In genomic region chr17:12168536-12168935, GRCm38 (mm10) we compare ENCODE assay signal across 8 mouse cellular contexts. TPM values are rescaled to one million over a fixed set of nuclear protein-coding genes. Genes with fewer than 3 reads are reported as not detected.
DNase-seq lines count a peak whose midpoint lies in the region; ATAC-seq and TF ChIP-seq lines count a peak whose summit lies in the region.

No protein-coding gene starts in this region.

- H3K27ac ChIP-seq in hindbrain, embryonic 15.5 days (replicated peaks) = 0 out of 2 replicates have a peak overlapping the region, but pooled peaks have one; percentile 6
- peak overlapping the region; percentile 60; the same call in 1 of the 2 replicates for H3K27ac ChIP-seq in left cerebral cortex, adult 2 months

- no peak for TF ChIP-seq CTCF in left cerebral cortex, adult 2 months (IDR thresholded peaks at IDR 0.05)

- no peak overlapping the region for H3K4me3 ChIP-seq in hindbrain, embryonic 15.5 days
- no peak overlapping the region for H3K4me3 ChIP-seq in left cerebral cortex, adult 2 months

- peak; percentile 90 for DNase-seq in Muller cell, postnatal 12 days (ENCODE audit: inconsistent ontology term)
- DNase-seq in adrenal gland, postnatal 36 days = peak; percentile 63 to 67
- peak; percentile 74 for DNase-seq in gastrocnemius, adult 18-20 months (ENCODE audit: low spot score)
- peak; percentile 31 to 48 for DNase-seq in left cerebral cortex, adult 2 months (ENCODE audit: extremely low spot score in 1 of 2, low spot score in 2 of 2)
- DNase-seq in lung, postnatal 4 days = peak; percentile 81 to 93
- DNase-seq in urinary bladder, postnatal 36 days (ENCODE audit: low spot score in 2 of 2) = peak; percentile 49 to 77

- no peaks in the 10 kb centered on the region for H3K9me3 ChIP-seq in hindbrain, embryonic 15.5 days

- WGBS in hindbrain, embryonic 15.5 days = 36% methylated on average over 10 of the region's 10 CpGs

- intact Hi-C loops in left cerebral cortex, adult 2 months (cut with DNase I) = no loop called here

- H3K27me3 ChIP-seq in hindbrain, embryonic 15.5 days = no peaks in the 10 kb centered on the region

- H3K4me1 ChIP-seq in hindbrain, embryonic 15.5 days (replicated peaks) = peaks cover 37% of the 10 kb centered on the region

- H3K36me3 ChIP-seq in hindbrain, embryonic 15.5 days = no peaks in the 10 kb centered on the region

- ATAC-seq in hindbrain, embryonic 15.5 days (ENCODE audit: low FRiP score, low read depth) = peak; percentile 61
- ATAC-seq in CD4-positive, CD25-positive, alpha-beta regulatory T cell, adult 4 months = no peak

- no peak overlapping the region for H3K9ac ChIP-seq in hindbrain, embryonic 15.5 days

- H3K4me2 ChIP-seq in hindbrain, embryonic 15.5 days = no peak overlapping the region; the same call in 1 of the 2 replicates

RNA-seq across cellular contexts. Expression of gene Agpat4, which starts 50.0 kb away (rescaled TPM):
- 10 to 100 TPM; 40.7 to 66.7 TPM for total RNA-seq in adrenal gland, postnatal 36 days (2021)
- 1 to 10 TPM; 1.5 to 2.0 TPM for total RNA-seq in gastrocnemius, adult 18-20 months (2021)
- polyA plus RNA-seq in hindbrain, embryonic 15.5 days (2015; fragmentation: Nextera tagmentation; extraction: Ambion mirVana) = 62.0 and 63.4 TPM in 2 replicates
- 10 to 100 TPM; 55.8 to 59.3 TPM for total RNA-seq in left cerebral cortex, adult 2 months (2021)
- polyA plus RNA-seq in CD4-positive, CD25-positive, alpha-beta regulatory T cell, adult 4 months (2017; shearing (Covaris generic)) = 10 to 100 TPM; 15.8 to 18.2 TPM

Comparison
In these comparisons a context has a peak if more than half of its experiments do, and no peak if none do; other contexts are left out.
1. DNase-seq: peak in every context shown above with its lines; median percentile 90 in Muller cell, postnatal 12 days; 87 in lung, postnatal 4 days; 74 in gastrocnemius, adult 18-20 months; 65 in adrenal gland, postnatal 36 days; 63 in urinary bladder, postnatal 36 days; 40 in left cerebral cortex, adult 2 months.
2. RNA of gene Agpat4, which starts 50.0 kb away (total RNA-seq): 40.7 to 66.7 TPM in adrenal gland, postnatal 36 days and 55.8 to 59.3 TPM in left cerebral cortex, adult 2 months; 1.5 to 2.0 TPM in gastrocnemius, adult 18-20 months; every median in the first group is over 10 times any median in the second.